Mouse (Mus musculus): ENCODE results near the gene Pate3.

The Pate3 gene

GRCm38 (mm10) chr9:35648102-35648501 is at the start of gene Pate3:
Gene Pate3, minus strand, starts transcription at chr9:35648202.
- TF ChIP-seq GATA4 (IDR thresholded peaks at IDR 0.05; ENCODE audit: insufficient replicate concordance, low read length), result no peak

- TF ChIP-seq GATA4 (IDR thresholded peaks at IDR 0.05; ENCODE audit: insufficient replicate concordance, low read length), result no peak
These were observed 43.9 kb upstream of the Pate3 start for GRCm38 (mm10) chr9:35691924-35692323.

GRCm38 (mm10) chr9:35687013-35687412 is 39.0 kb upstream of the Pate3 start, which contains the start of gene Pate1:
Gene Pate1, minus strand, starts transcription at chr9:35687390.
- no peak for TF ChIP-seq GATA4 (IDR thresholded peaks at IDR 0.05; ENCODE audit: insufficient replicate concordance, low read length)

- no peak for TF ChIP-seq GATA4 (IDR thresholded peaks at IDR 0.05; ENCODE audit: insufficient replicate concordance, low read length)
These were observed 25.6 kb upstream of the Pate3 start for GRCm38 (mm10) chr9:35673557-35673956.

DNA sequence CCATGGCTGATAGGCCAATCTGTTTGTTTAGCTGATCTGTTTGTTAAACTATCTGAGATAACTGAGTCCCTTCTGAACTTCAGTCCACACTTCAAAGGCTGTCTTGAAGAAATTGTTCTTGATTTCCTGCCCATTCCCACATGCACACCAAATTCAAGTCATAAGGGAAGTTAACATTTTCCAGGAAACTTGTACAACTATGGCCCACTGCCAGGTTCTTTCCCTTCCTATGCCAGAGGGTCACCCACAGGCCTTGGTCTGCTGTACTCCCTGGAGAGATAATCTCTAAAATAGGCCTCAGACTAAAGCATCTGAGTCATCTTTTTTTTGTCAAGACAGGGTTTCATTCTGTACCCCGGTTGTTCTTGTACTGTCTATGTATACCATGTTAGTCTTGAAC is 15.0 kb downstream of the Pate3 start:
- no peak for TF ChIP-seq GATA4 (IDR thresholded peaks at IDR 0.05; ENCODE audit: insufficient replicate concordance, low read length)

GRCm38 (mm10) chr9:35614005-35614404 is 34.0 kb downstream of the Pate3 start:
- no peak for TF ChIP-seq GATA4 (IDR thresholded peaks at IDR 0.05; ENCODE audit: insufficient replicate concordance, low read length)

DNA sequence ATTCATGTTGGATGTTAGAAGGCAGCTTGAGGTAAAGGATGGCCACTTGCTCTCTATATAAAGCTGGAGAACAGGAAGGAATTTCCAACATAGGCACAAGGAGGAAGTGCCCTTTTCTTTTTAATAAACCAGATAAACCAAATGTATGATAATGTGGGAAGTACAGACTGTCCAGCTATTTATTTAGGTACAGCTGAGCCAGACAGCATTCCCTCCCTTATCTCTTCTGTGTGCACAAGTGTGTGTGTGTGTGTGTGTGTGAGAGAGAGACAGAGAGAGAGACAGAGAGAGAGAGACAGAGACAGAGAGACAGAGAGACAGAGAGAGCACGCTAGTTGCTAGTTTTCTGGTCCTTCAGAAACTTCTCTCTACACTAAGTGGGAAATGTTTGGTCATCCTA is 36.2 kb downstream of the Pate3 start, which contains the start of gene Pate4:
Pate4 (minus strand) TSS at position 101 of the 400 bp plus-strand sequence.
- TF ChIP-seq GATA4 (IDR thresholded peaks at IDR 0.05; ENCODE audit: insufficient replicate concordance, low read length), result no peak

DNA sequence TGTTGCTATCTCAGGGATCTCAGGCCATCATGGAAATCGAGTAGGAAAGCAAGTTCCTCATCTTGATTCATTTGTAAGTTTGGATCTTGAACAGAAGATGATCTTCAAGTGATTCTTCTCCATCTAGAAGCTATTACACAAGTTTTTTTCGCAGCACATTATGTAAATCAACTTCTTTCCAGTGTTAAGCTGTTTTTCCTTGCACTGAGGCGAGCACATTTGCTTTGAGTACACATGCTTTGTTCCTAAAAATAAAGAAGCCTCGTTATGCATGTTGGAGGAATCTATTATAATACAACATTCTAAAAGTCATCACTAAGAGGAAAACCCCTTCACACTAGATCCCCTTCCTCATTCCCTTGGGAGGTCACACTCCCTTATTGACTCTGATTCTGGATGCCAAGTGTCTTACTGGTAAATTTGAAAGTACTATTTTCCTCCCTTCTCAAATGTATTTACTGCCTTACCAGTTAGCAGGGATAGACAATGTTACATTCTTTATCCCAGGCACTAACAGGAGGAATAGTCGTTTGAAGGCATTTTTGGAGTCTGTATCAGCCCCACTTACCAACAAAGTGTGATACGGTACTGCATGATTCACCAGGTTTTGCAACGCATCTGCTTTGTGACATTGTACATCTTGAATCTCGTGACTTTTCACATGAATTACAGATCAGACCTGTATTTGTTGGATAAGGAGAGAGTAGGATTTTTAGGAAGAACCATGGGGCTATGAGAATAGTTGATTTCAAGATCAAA is 40.2 kb downstream of the Pate3 start:
- TF ChIP-seq GATA4 (IDR thresholded peaks at IDR 0.05; ENCODE audit: insufficient replicate concordance, low read length), result no peak
